Mouse (Mus musculus): Measurements from ENCODE around the gene Fkbp5.
"Not testable (repeated sequence)": the region's sequence is repeated elsewhere in the genome, so short reads cannot be mapped to it uniquely, and the experiment has no call there.

The Fkbp5 gene

GRCm38 (mm10) chr17:28369056-28369455, 148.3 kb downstream of the Fkbp5 start:
- no peak for DNase-seq

- peak; percentile 76 to 80 for DNase-seq
These were observed 148.9 kb downstream of the Fkbp5 start for GRCm38 (mm10) chr17:28368449-28368848.

GRCm38 (mm10) chr17:28365122-28365521, 152.2 kb downstream of the Fkbp5 start, which contains the start of gene Tulp1:
Gene Tulp1, minus strand, starts transcription at chr17:28365222.
- no peak for DNase-seq

- no peak for DNase-seq
These were observed 153.8 kb downstream of the Fkbp5 start for GRCm38 (mm10) chr17:28363507-28363906.

GRCm38 (mm10) chr17:28362653-28363292, 154.6 kb downstream of the Fkbp5 start:
- no peak for DNase-seq

- DNase-seq = no peak
These were observed 155.2 kb downstream of the Fkbp5 start for GRCm38 (mm10) chr17:28361921-28362652.

- DNase-seq = no peak
These were observed 156.6 kb downstream of the Fkbp5 start for GRCm38 (mm10) chr17:28360531-28361277.

- DNase-seq = not testable (repeated sequence)
These were observed 158.6 kb downstream of the Fkbp5 start for GRCm38 (mm10) chr17:28358576-28359261.

- no peak for DNase-seq
These were observed 161.5 kb downstream of the Fkbp5 start for GRCm38 (mm10) chr17:28355871-28356270.

- no peak for DNase-seq
These were observed 165.3 kb downstream of the Fkbp5 start for GRCm38 (mm10) chr17:28352018-28352417.

GRCm38 (mm10) chr17:28351353-28351890, 165.9 kb downstream of the Fkbp5 start:
- DNase-seq = peak; percentile 34 to 61

- DNase-seq = peak; percentile 76 to 78
These were observed 166.6 kb downstream of the Fkbp5 start, which contains the start of gene Tead3 for GRCm38 (mm10) chr17:28350466-28351352. Gene Tead3, minus strand, starts transcription at chr17:28350817.

GRCm38 (mm10) chr17:28349901-28350465, 167.3 kb downstream of the Fkbp5 start:
- peak in 1 of 2 experiments; percentile 45 for DNase-seq

GRCm38 (mm10) chr17:28349264-28349880, 168.0 kb downstream of the Fkbp5 start:
- DNase-seq = no peak
